Mouse (Mus musculus) stomach, postnatal 0 days (tissue): ENCODE measurements around the gene Tsen54. TPM values are rescaled to one million over a fixed set of nuclear protein-coding genes. Genes with fewer than 3 reads are reported as not detected.

Experiments
- ATAC-seq: fragments of 200-750 bp; cut with Nextera tagmentation; 2 replicates; pipeline ENCODE4 v1.8.0; 2017; ENCODE audit not compliant: low FRiP score, low TSS enrichment
- DNase-seq: peaks from one replicate; pipeline ENCODE4 v3.0.0-alpha.2; 2016; ENCODE audit warnings: low spot score
- H3K27ac ChIP-seq: fragments of 300-500 bp; sonication (generic); replicated peaks from 2 replicates; pipeline ENCODE4 v1.5.1; 2014; ENCODE audit warnings: mild to moderate bottlenecking, control low read depth
- H3K27me3 ChIP-seq: fragments of 300-500 bp; sonication (generic); 2 replicates; pipeline ENCODE4 v1.6.1; 2014; ENCODE audit warnings: low read length; ENCODE audit not compliant: control insufficient read depth, insufficient read depth
- H3K36me3 ChIP-seq: fragments of 300-500 bp; sonication (generic); 2 replicates; pipeline ENCODE4 v1.6.1; 2014; ENCODE audit warnings: low read length, mixed read lengths; ENCODE audit not compliant: control insufficient read depth, insufficient read depth
- H3K4me1 ChIP-seq: fragments of 300-500 bp; sonication (generic); replicated peaks from 2 replicates; pipeline ENCODE4 v1.6.1; 2014; ENCODE audit warnings: antibody characterized with exemption; ENCODE audit not compliant: control insufficient read depth, insufficient read depth
- H3K4me2 ChIP-seq: fragments of 300-500 bp; sonication (generic); replicated peaks from 2 replicates; pipeline ENCODE4 v1.6.1; 2014; ENCODE audit warnings: low read depth, mild to moderate bottlenecking, control low read depth, moderate library complexity
- H3K4me3 ChIP-seq: fragments of 300-500 bp; sonication (generic); 2 replicates; pipeline ENCODE4 v1.5.1; 2014; ENCODE audit warnings: low read depth, low read length, control low read depth
- H3K9ac ChIP-seq: fragments of 300-500 bp; sonication (generic); 2 replicates; pipeline ENCODE4 v1.6.1; 2014; ENCODE audit warnings: mild to moderate bottlenecking, low read length, control low read depth, mixed read lengths
- H3K9me3 ChIP-seq: fragments of 300-500 bp; sonication (generic); 2 replicates; pipeline ENCODE4 v1.6.1; 2016; ENCODE audit warnings: low read length; ENCODE audit not compliant: control insufficient read depth
- CTCF ChIP-seq: IDR thresholded peaks from 2 replicates; pipeline ENCODE4 v1.5.1; 2016; ENCODE audit warnings: antibody characterized with exemption, low read depth, mild to moderate bottlenecking, moderate library complexity
- EP300 ChIP-seq: optimal IDR thresholded peaks from 2 replicates; pipeline ENCODE3; 2016; ENCODE audit warnings: antibody characterized with exemption
- WGBS: fragments of 180-500 bp; shearing (Covaris S2); extraction: QIAGEN DNeasy Blood & Tissue Kit; methylation state at CpG from one replicate; pipeline ENCODE4 v1.1.7; 2014; 5-methylcytosine and 5-hydroxymethylcytosine counted together
- polyA plus RNA-seq: library from polyadenylated mRNA; unstranded; fragments of >200 nt; fragmentation: Nextera tagmentation; extraction: Ambion mirVana; gene quantifications from 2 replicates; pipeline ENCODE4 v1.2.1, GENCODE M21; 2015

The Tsen54 gene
- polyA plus RNA-seq, 1 experiment from 2014 or later: 18.8 TPM

DNA sequence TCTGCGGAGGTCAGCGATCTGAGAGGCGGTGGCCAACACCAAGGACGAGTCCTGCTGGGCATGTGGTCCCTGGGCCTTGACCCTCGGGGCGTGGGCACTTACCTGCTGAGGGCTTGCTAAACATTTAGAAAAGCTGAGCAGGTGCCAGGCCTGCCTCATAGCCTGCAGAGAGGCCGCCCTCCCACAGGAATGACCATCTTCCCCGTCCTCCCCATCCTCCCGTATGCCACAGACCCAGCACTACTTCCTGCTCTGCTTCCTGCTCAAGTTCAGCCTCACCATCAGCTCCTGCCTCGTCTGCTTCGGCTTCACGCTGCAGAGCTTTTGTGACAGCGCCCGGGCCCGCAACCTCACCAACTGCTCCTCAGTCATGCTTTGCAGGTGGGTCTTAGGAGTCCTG lies 17.6 kb upstream of the Tsen54 start:
- no peak overlapping the region for H3K27ac ChIP-seq
- ATAC-seq: no peak
- TF ChIP-seq CTCF: no peak
- TF ChIP-seq EP300: no peak
- peaks cover 62% of the 10 kb centered on the region for H3K36me3 ChIP-seq
- no peak overlapping the region for H3K4me3 ChIP-seq
- no peak overlapping the region for H3K4me2 ChIP-seq
- DNase-seq: no peak
- H3K9me3 ChIP-seq: no peaks in the 10 kb centered on the region
- WGBS: 77% methylated on average over 15 of the region's 15 CpGs
- H3K4me1 ChIP-seq: no peaks in the 10 kb centered on the region
- no peaks in the 10 kb centered on the region for H3K27me3 ChIP-seq
- no peak overlapping the region for H3K9ac ChIP-seq

DNA sequence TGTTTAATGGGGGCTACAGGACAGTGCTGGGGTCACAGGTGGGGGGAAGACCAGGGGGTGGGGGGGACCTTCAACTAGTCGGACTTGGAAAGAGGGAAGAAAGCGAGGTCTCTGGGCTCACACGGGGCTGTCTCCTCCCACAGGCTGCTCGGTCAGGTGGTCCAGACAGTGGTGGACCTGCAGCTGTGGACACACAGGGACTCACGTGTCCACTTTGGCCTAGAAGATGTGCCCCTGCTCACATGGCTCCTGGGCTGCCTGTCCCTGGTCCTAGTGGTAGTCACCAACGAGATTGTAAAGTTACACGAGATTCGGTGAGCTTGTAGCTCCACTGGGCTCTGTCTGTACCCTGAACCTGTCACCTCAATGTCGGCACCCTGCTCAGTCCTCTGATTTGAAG lies 16.9 kb upstream of the Tsen54 start:
- TF ChIP-seq CTCF (no peak), EP300 (no peak)
- no peak for DNase-seq
- peaks cover 63% of the 10 kb centered on the region for H3K36me3 ChIP-seq
- no peak for ATAC-seq
- H3K4me3 ChIP-seq: no peak overlapping the region
- no peaks in the 10 kb centered on the region for H3K27me3 ChIP-seq
- no peaks in the 10 kb centered on the region for H3K4me1 ChIP-seq
- WGBS: 77% methylated on average over 9 of the region's 9 CpGs
- H3K4me2 ChIP-seq: no peak overlapping the region
- no peak overlapping the region for H3K9ac ChIP-seq
- H3K9me3 ChIP-seq: no peaks in the 10 kb centered on the region
- H3K27ac ChIP-seq: no peak overlapping the region

DNA sequence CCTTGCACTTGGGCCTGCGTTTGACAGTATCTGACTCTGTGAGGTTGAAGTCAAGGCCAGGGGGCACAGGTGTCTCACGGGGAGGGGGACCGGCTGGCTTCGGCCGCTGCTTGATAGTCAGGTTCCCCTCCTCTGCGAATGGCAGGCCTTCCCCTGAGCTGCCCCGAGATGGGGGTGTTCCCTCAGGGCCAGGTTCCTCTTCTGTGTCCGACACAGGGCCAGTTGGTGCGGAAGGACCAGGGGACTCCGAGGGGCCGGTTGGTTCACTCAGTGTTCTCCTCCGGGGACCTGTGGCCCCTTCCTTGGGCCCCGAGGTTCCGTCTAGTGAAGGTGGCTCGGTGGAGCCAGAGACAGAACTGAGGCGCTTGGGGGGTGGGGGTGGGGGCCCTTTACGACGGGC lies 13.5 kb upstream of the Tsen54 start:
- Histone ChIP-seq H3K9ac (no peak overlapping the region), H3K36me3 (peaks cover 62% of the 10 kb centered on the region), H3K4me2 (no peak overlapping the region), H3K9me3 (no peaks in the 10 kb centered on the region), H3K27ac (no peak overlapping the region), H3K4me3 (no peak overlapping the region), H3K27me3 (no peaks in the 10 kb centered on the region), H3K4me1 (no peaks in the 10 kb centered on the region)
- TF ChIP-seq EP300 (no peak), CTCF (no peak)
- no peak for ATAC-seq
- 92% methylated on average over 17 of the region's 18 CpGs for WGBS
- DNase-seq: no peak

DNA sequence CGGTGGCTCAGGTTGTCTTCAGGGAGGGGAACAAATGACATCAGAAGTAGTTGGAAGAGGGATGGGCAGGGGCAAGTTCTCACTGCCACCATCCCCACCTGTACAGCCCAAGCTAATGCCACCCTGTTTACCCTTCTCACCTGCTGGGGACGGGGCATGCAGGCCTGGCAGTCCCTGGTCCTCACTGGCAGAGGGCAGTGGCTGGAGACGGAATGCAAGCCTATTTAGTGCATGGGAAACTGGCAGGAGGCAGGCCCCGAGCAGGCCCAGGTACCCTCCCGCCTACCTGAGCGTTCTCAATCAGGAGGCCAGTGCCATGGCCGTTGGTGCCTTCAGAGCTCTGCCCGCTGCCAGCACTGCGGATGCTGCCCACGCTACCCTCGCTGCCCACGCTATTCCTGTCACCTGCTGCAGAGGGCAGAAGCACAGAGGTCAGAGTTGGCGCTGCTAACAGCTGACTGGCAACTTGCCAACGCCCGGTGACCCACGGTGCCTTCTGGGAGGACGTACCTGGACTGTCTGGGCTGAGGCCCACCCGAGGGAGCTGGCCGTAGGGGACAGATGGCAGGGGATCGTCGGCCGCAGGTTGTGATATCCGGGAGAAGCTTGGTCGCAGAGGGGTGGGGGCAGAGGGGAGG lies 11.3 kb upstream of the Tsen54 start:
- no peak for TF ChIP-seq CTCF
- TF ChIP-seq EP300: no peak
- DNase-seq: no peak

DNA sequence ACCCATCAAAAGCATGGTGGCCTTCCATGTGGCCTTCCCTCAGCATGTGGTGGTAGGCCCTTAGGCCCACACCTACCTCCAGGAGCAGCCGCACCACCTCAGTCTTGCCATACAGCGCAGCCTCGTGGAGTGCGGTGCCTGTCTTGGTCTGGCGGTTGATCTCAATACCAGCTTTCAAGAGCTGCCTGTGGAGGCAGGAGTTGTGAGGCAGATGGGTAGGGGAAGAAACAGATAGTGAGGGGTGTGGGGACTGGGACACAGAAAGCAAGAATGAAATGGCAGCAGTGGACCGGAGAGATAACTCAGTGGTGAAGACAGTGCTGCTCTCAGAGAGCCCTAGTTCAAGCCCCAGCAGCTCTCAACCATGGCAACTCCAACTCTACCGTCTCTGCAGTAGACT lies 9.5 kb upstream of the Tsen54 start:
- WGBS: 94% methylated on average over 7 of the region's 7 CpGs
- Histone ChIP-seq H3K4me3 (no peak overlapping the region), H3K36me3 (peaks cover 41% of the 10 kb centered on the region), H3K9me3 (no peaks in the 10 kb centered on the region), H3K4me2 (no peak overlapping the region), H3K27me3 (no peaks in the 10 kb centered on the region), H3K27ac (no peak overlapping the region), H3K9ac (no peak overlapping the region), H3K4me1 (peaks cover 10% of the 10 kb centered on the region)
- DNase-seq: no peak
- ATAC-seq: no peak
- TF ChIP-seq EP300: no peak
- no peak for TF ChIP-seq CTCF

More for the DNA sequence above, 11.3 kb upstream of the Tsen54 start:
- peaks cover 55% of the 10 kb centered on the region for H3K36me3 ChIP-seq
- H3K4me3 ChIP-seq: no peak overlapping the region
- no peaks in the 10 kb centered on the region for H3K27me3 ChIP-seq
- H3K4me2 ChIP-seq: no peak overlapping the region
- ATAC-seq: no peak
- 90% methylated on average over 24 of the region's 24 CpGs for WGBS
- no peak overlapping the region for H3K27ac ChIP-seq
- H3K9ac ChIP-seq: no peak overlapping the region; the same call in 1 of the 2 replicates
- H3K9me3 ChIP-seq: no peaks in the 10 kb centered on the region
- H3K4me1 ChIP-seq: no peaks in the 10 kb centered on the region

GRCm38 (mm10) chr11:115806154-115806553 lies 8.4 kb upstream of the Tsen54 start:
- DNase-seq (no peak), ATAC-seq (no peak)
- H3K9ac ChIP-seq: no peak overlapping the region
- H3K36me3 ChIP-seq: peaks cover 34% of the 10 kb centered on the region
- TF ChIP-seq CTCF (no peak), EP300 (no peak)
- H3K27ac ChIP-seq: no peak overlapping the region
- no peak overlapping the region for H3K4me3 ChIP-seq
- 88% methylated on average over 10 of the region's 10 CpGs for whole genome bisulfite sequencing
- H3K4me1 ChIP-seq: peaks cover 16% of the 10 kb centered on the region
- no peaks in the 10 kb centered on the region for H3K9me3 ChIP-seq
- no peaks in the 10 kb centered on the region for H3K27me3 ChIP-seq
- H3K4me2 ChIP-seq: no peak overlapping the region
